Comparison of ENCODE assay signal across 14 mouse cellular contexts in genomic region chr3:22238106-22238900, GRCm38 (mm10).
DNase-seq lines count a peak whose midpoint lies in the region; ATAC-seq and TF ChIP-seq lines count a peak whose summit lies in the region.
"Had no signal": no experiment of that assay in that cellular context is flagged by ENCODE, and none has a peak within 500 bp of the region (broad histone marks: within the 10 kb centered on the region; RNA-seq: fewer than 3 reads in every experiment).

No protein-coding gene starts in this region.

- H3K9ac ChIP-seq in heart, embryonic 12.5 days, result no peak overlapping the region
- no peak overlapping the region for H3K9ac ChIP-seq in lung, embryonic 15.5 days
- no peak overlapping the region for H3K9ac ChIP-seq in stomach, postnatal 0 days (ENCODE audit: low read length)
- H3K9ac ChIP-seq in neural tube, embryonic 15.5 days (replicated peaks), result no peak overlapping the region

- ATAC-seq in heart, embryonic 12.5 days (ENCODE audit: insufficient number of reproducible peaks, low FRiP score), result no peak
- ATAC-seq in lung, embryonic 15.5 days (ENCODE audit: borderline replicate concordance, extremely low read depth, low FRiP score, low TSS enrichment), result no peak
- ATAC-seq in stomach, postnatal 0 days (ENCODE audit: low FRiP score, low TSS enrichment), result no peak
- ATAC-seq in neural tube, embryonic 15.5 days (ENCODE audit: low FRiP score), result no peak
- ATAC-seq: Patski had no signal

- TF ChIP-seq EP300 in stomach, postnatal 0 days (optimal IDR thresholded peaks at IDR 0.05), result no peak

- TF ChIP-seq CTCF in stomach, postnatal 0 days (IDR thresholded peaks at IDR 0.05; ENCODE audit: low read depth), result peak; percentile 17; the same call in 1 of the 2 replicates

- no peaks in the 10 kb centered on the region for H3K4me1 ChIP-seq in heart, embryonic 12.5 days (replicated peaks)
- H3K4me1 ChIP-seq in lung, embryonic 15.5 days, result no peaks in the 10 kb centered on the region
- no peaks in the 10 kb centered on the region for H3K4me1 ChIP-seq in stomach, postnatal 0 days (replicated peaks; ENCODE audit: control insufficient read depth, insufficient read depth)
- H3K4me1 ChIP-seq in neural tube, embryonic 15.5 days, result no peaks in the 10 kb centered on the region
- H3K4me1 ChIP-seq: midbrain, embryonic 10.5 days had no signal

- peak; percentile 53 to 68 for DNase-seq in heart, adult 18-20 months
- peak; percentile 28 for DNase-seq in layer of hippocampus, adult 9-11 months
- DNase-seq in layer of hippocampus, adult 8-10 months (ENCODE audit: low spot score in 2 of 2), result no peak
- no peak for DNase-seq in stomach, postnatal 0 days (ENCODE audit: low spot score)
- no peak for DNase-seq in cerebellum, adult 8-10 months
- DNase-seq: B cell, adult 2 months; cerebellum, postnatal 14 days; gastrocnemius, postnatal 14 days; thymus, postnatal 36 days had no signal

- no peaks in the 10 kb centered on the region for H3K27me3 ChIP-seq in heart, embryonic 12.5 days (replicated peaks)
- no peaks in the 10 kb centered on the region for H3K27me3 ChIP-seq in lung, embryonic 15.5 days
- no peaks in the 10 kb centered on the region for H3K27me3 ChIP-seq in stomach, postnatal 0 days (ENCODE audit: control insufficient read depth, insufficient read depth, low read length)
- no peaks in the 10 kb centered on the region for H3K27me3 ChIP-seq in neural tube, embryonic 15.5 days (replicated peaks)
- H3K27me3 ChIP-seq: Patski had no signal

- H3K9me3 ChIP-seq in heart, embryonic 12.5 days (replicated peaks), result peaks cover 15% of the 10 kb centered on the region
- no peaks in the 10 kb centered on the region for H3K9me3 ChIP-seq in lung, embryonic 15.5 days
- H3K9me3 ChIP-seq in stomach, postnatal 0 days (ENCODE audit: control insufficient read depth, low read length), result no peaks in the 10 kb centered on the region
- no peaks in the 10 kb centered on the region; the same call in 1 of the 2 replicates for H3K9me3 ChIP-seq in neural tube, embryonic 15.5 days (replicated peaks)

- no peaks in the 10 kb centered on the region for H3K36me3 ChIP-seq in heart, embryonic 12.5 days
- no peaks in the 10 kb centered on the region for H3K36me3 ChIP-seq in lung, embryonic 15.5 days
- H3K36me3 ChIP-seq in stomach, postnatal 0 days (ENCODE audit: control insufficient read depth, insufficient read depth, low read length), result no peaks in the 10 kb centered on the region
- no peaks in the 10 kb centered on the region for H3K36me3 ChIP-seq in neural tube, embryonic 15.5 days
- H3K36me3 ChIP-seq: midbrain, embryonic 10.5 days had no signal

- no peak overlapping the region for H3K4me3 ChIP-seq in heart, embryonic 12.5 days
- no peak overlapping the region for H3K4me3 ChIP-seq in lung, embryonic 15.5 days
- no peak overlapping the region for H3K4me3 ChIP-seq in stomach, postnatal 0 days (ENCODE audit: low read depth, low read length)
- H3K4me3 ChIP-seq in neural tube, embryonic 15.5 days (replicated peaks), result no peak overlapping the region
- H3K4me3 ChIP-seq: midbrain, embryonic 10.5 days had no signal

- WGBS in heart, embryonic 12.5 days, result 76% methylated on average over 16 of the region's 16 CpGs
- WGBS in lung, embryonic 15.5 days, result 66% methylated on average over 16 of the region's 16 CpGs
- 69% methylated on average over 16 of the region's 16 CpGs for WGBS in stomach, postnatal 0 days
- whole genome bisulfite sequencing in neural tube, embryonic 15.5 days, result 94% methylated on average over 16 of the region's 16 CpGs

- no peak overlapping the region for H3K27ac ChIP-seq in heart, embryonic 12.5 days (ENCODE audit: poor library complexity, severe bottlenecking)
- H3K27ac ChIP-seq in lung, embryonic 15.5 days, result peak overlapping the region; percentile 67
- H3K27ac ChIP-seq in stomach, postnatal 0 days (replicated peaks), result no peak overlapping the region
- H3K27ac ChIP-seq in neural tube, embryonic 15.5 days (replicated peaks), result no peak overlapping the region
- H3K27ac ChIP-seq: midbrain, embryonic 10.5 days had no signal

- no peak overlapping the region for H3K4me2 ChIP-seq in heart, embryonic 12.5 days
- H3K4me2 ChIP-seq in lung, embryonic 15.5 days, result no peak overlapping the region
- no peak overlapping the region for H3K4me2 ChIP-seq in stomach, postnatal 0 days (replicated peaks; ENCODE audit: low read depth)
- H3K4me2 ChIP-seq in neural tube, embryonic 15.5 days, result no peak overlapping the region

Comparison
In these comparisons a context has a peak if more than half of its experiments do, and no peak if none do; other contexts are left out.
1. DNase-seq: peak in heart, adult 18-20 months (2 of 2) and layer of hippocampus, adult 9-11 months (single experiment); none in layer of hippocampus, adult 8-10 months (0 of 2), stomach, postnatal 0 days (single experiment) and cerebellum, adult 8-10 months (single experiment).